Mouse (Mus musculus) embryo, embryonic 10 days (tissue): ENCODE data around the gene Spata4.
"Not testable (repeated sequence)": the region's sequence is repeated elsewhere in the genome, so short reads cannot be mapped to it uniquely, and the experiment has no call there.

Source experiments
- DNase-seq: peaks from one replicate; pipeline ENCODE4 v3.0.0-alpha.2; 2015; ENCODE audit warnings: low spot score

Gene Spata4

DNA sequence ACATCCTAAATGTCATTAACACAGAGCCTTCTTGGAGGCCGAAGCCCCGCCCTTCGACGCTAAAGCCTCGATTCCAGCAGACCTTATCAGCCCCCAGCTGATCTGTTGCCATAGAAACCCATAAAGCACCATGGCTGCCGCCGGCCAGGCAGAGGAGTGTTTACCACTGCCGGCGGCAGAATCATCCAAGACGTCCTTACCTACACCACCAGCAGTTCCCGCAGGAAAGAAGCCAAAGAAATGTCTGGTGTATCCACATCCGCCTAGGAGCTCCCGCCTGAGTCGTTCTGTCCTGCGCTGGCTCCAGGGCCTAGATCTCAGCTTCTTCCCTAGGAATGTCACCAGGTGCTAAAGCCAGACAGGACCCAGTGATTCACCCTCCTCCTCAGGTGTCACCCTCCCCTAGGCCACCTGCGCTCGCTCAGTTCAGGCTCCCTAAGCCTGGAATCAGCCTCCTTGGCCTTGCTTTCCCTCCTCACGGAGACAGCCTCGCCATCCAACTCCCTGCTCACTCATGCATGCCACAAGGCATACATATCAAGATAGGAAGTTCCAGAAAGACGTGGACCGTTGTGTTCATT, at the start of gene Spata4:
TSS of gene Spata4 (plus strand) at position 111 of the 581 bp plus-strand sequence.
- peak; percentile 82 for DNase-seq

GRCm38 (mm10) chr8:54554921-54555320, 45.7 kb upstream of the Spata4 start:
- no peak for DNase-seq

- DNase-seq: no peak
Observed at GRCm38 (mm10) chr8:54562137-54562536, 38.4 kb upstream of the Spata4 start.

GRCm38 (mm10) chr8:54565181-54565580, 35.4 kb upstream of the Spata4 start:
- no peak for DNase-seq

DNA sequence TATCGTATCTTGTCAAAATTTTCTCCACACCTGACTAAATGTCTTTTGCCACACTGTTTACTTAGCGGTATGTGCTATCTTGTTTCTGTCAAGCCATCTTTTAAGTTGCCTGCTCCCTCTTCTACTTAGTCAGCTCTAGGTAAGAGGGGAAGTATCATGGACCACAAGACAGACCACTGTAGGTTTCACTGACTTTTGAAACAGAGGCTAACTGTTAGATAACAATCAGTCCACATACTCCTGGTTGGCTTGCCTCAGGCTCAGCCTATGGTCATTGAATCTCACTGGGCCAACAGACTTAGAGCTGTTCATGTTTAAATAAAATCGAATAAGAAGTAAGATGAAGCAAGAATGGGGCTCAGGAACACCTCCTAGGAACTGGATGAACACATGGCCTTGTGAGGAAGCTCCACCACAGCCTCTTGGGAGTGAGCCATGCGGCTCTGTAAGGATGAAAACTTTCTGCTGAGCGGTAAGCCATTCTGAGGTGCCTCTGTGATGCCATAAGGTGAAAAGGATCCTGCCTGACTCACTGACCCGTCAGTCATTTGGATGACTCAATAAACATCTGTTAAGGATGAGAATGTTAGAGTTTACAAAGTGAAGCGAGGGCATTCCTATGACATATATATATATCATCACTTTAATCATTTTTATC, 34.8 kb upstream of the Spata4 start:
- no peak for DNase-seq

DNA sequence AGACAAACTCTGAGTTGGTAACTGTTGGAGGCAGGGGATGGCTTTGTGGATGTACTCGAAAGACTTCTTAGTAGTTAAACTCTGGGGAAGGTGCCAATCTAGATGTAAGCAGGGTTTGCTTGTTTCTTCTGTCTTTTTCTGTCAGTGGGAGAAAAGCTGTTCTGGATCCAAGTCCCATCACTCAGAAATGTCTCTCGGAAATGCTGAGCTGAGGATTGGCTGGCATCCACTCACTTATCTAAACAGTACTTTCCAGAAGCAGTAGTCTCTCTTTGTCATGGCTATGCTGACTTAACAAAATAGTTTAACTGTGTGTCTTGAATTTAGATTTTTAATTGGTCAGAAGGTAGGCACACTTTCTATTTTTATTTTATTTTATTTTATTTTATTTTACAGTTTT, 33.4 kb upstream of the Spata4 start:
- no peak for DNase-seq

GRCm38 (mm10) chr8:54570618-54571609, 29.7 kb upstream of the Spata4 start:
- no peak for DNase-seq

GRCm38 (mm10) chr8:54581436-54581835, 19.1 kb upstream of the Spata4 start:
- no peak for DNase-seq

DNA sequence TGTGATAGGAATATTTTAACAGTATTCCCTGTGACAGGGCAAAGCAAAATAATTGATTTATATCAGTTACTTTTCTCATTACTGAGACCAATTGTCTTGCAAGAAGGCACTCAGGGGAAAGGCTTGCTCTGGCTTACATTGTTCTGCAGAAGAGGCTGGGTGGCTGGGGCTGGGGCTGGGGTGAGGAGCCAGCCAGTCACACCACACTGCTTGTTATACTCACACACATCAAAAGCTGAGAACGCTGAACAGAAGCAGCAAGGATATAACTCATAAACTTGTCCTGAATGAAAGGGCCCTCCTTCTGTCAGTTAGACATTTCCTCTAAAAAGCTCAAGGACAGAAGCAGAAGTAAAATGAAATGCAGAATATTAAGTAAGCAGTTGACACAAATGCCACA, 17.7 kb upstream of the Spata4 start:
- DNase-seq: no peak

- DNase-seq: no peak
Observed at GRCm38 (mm10) chr8:54594634-54595033, 5.9 kb upstream of the Spata4 start.

DNA sequence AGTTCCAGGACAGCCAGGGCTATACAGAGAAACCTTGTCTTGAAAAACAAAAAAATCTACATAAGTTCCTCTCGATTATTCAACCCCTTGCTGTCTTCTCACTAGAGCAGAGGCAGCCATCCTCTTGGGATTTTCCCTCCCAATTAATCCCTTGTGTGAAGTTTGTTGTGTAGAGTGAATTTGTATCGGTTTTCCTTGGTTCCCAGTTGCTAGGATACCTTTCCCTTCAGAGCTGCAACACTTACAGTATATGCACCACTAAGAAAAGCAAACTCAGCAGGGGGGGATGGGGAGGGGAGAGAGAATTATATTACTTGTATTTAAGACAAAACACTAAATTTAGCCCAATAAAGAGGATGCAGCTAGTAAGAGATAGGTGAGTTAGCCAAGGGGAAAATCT, 4.5 kb upstream of the Spata4 start:
- no peak for DNase-seq

- no peak for DNase-seq
Observed at GRCm38 (mm10) chr8:54596940-54597339, 3.6 kb upstream of the Spata4 start.

DNA sequence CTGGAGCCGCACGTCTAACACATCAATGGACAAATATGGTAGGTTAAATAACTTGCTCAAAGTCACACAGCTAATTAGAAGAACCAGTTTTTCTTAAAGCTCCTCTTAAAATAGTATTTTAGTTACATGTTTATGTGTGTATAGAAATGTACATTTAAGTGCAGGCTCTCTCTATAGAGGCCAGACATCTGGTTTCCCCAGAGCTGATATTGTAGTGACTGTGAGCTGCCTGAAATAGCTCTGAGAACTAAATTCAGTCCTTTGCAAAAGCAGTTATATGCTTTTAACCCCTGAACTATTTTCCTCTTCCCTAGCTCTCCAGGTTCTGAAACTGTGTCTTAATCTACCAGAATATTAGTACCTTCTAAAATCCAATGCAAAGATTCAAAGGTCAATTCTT, 3.2 kb upstream of the Spata4 start:
- DNase-seq: no peak

DNA sequence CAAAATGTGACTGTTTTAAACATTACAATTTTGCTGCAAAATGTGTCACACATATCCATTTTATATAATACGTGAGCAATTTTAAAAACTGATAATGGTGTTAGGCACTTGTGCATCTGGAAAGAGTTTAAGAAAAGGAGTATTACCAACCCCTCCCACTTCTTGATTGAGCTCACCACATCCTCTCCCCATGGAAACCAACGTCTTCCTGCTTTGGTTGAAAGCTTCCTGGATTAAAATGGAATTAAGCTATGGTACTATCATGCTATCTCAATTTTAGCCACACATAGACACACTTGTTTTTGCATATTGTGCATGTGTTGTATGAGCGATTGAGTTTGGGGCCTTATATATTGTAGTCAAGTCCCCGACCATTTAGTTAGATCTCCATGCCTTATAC, 2.9 kb downstream of the Spata4 start:
- no peak for DNase-seq

GRCm38 (mm10) chr8:54609336-54609735, 8.8 kb downstream of the Spata4 start:
- DNase-seq: no peak

- DNase-seq: no peak
Observed at GRCm38 (mm10) chr8:54610238-54610637, 9.7 kb downstream of the Spata4 start.

- not testable (repeated sequence) for DNase-seq
Observed at GRCm38 (mm10) chr8:54616710-54617109, 16.1 kb downstream of the Spata4 start.

GRCm38 (mm10) chr8:54638634-54639033, 38.1 kb downstream of the Spata4 start:
- no peak for DNase-seq
